Mouse (Mus musculus) kidney, postnatal 36 days (tissue): Measurements from ENCODE around the gene Zfp217.
"Not testable (repeated sequence)": the region's sequence is repeated elsewhere in the genome, so short reads cannot be mapped to it uniquely, and the experiment has no call there.

Source experiments
- DNase-seq, 2 experiments: peaks; one replicate each; pipeline ENCODE4 v3.0.0; 2021 to 2022; ENCODE audit warnings: mixed read lengths in 2 of 2

Gene Zfp217

GRCm38 (mm10) chr2:170147661-170148153, at the start of gene Zfp217:
Zfp217 (minus strand) TSS chr2:170148103.
- DNase-seq: peak; percentile 38 to 40

GRCm38 (mm10) chr2:170195542-170196089, 47.7 kb upstream of the Zfp217 start:
- DNase-seq: no peak

- DNase-seq: no peak
These were observed 46.9 kb upstream of the Zfp217 start for GRCm38 (mm10) chr2:170194845-170195244.

GRCm38 (mm10) chr2:170193850-170194249, 45.9 kb upstream of the Zfp217 start:
- no peak for DNase-seq

GRCm38 (mm10) chr2:170193211-170193610, 45.3 kb upstream of the Zfp217 start:
- no peak for DNase-seq

GRCm38 (mm10) chr2:170192731-170193149, 44.8 kb upstream of the Zfp217 start:
- peak; percentile 52 to 76 for DNase-seq

GRCm38 (mm10) chr2:170188721-170189120, 40.8 kb upstream of the Zfp217 start:
- DNase-seq: peak; percentile 65 to 71

GRCm38 (mm10) chr2:170185137-170185837, 37.4 kb upstream of the Zfp217 start:
- no peak for DNase-seq

GRCm38 (mm10) chr2:170184175-170184983, 36.5 kb upstream of the Zfp217 start:
- peak; percentile 73 to 84 for DNase-seq

- DNase-seq: peak in 1 of 2 experiments; percentile 69
These were observed 35.9 kb upstream of the Zfp217 start for GRCm38 (mm10) chr2:170183851-170184174.

- no peak for DNase-seq
These were observed 34.0 kb upstream of the Zfp217 start for GRCm38 (mm10) chr2:170181862-170182261.

- DNase-seq: not testable (repeated sequence)
These were observed 32.9 kb upstream of the Zfp217 start for GRCm38 (mm10) chr2:170180769-170181168.

GRCm38 (mm10) chr2:170179317-170179716, 31.4 kb upstream of the Zfp217 start:
- DNase-seq: no peak

GRCm38 (mm10) chr2:170177323-170177722, 29.4 kb upstream of the Zfp217 start:
- no peak for DNase-seq

GRCm38 (mm10) chr2:170176284-170176926, 28.5 kb upstream of the Zfp217 start:
- DNase-seq: no peak

- no peak for DNase-seq
These were observed 27.8 kb upstream of the Zfp217 start for GRCm38 (mm10) chr2:170175661-170176150.

GRCm38 (mm10) chr2:170175190-170175589, 27.3 kb upstream of the Zfp217 start:
- no peak for DNase-seq

GRCm38 (mm10) chr2:170169062-170169461, 21.2 kb upstream of the Zfp217 start:
- DNase-seq: no peak

GRCm38 (mm10) chr2:170165649-170166048, 17.7 kb upstream of the Zfp217 start:
- no peak for DNase-seq

- DNase-seq: no peak
These were observed 16.0 kb upstream of the Zfp217 start for GRCm38 (mm10) chr2:170163671-170164462.

GRCm38 (mm10) chr2:170159795-170160568, 12.1 kb upstream of the Zfp217 start:
- no peak for DNase-seq
